Mouse (Mus musculus) cortical plate, adult 2 months (tissue): ENCODE results near the gene Csrnp1. TPM values are rescaled to one million over a fixed set of nuclear protein-coding genes. Genes with fewer than 3 reads are reported as not detected.

Experiments
- H3K27ac ChIP-seq: fragments of 200-500 bp; 2 replicates; pipeline ENCODE4 v1.5.1; 2012; ENCODE audit warnings: low read length, control low read depth, inconsistent platforms; ENCODE audit not compliant: insufficient read depth
- H3K4me1 ChIP-seq: fragments of 200-500 bp; 2 replicates; pipeline ENCODE4 v1.6.1; 2011; ENCODE audit warnings: low read length; ENCODE audit not compliant: control insufficient read depth, insufficient read depth
- H3K4me3 ChIP-seq: fragments of 200-500 bp; 2 replicates; pipeline ENCODE4 v1.5.1; 2011; ENCODE audit warnings: mild to moderate bottlenecking, low read length, control low read depth; ENCODE audit not compliant: insufficient read depth
- CTCF ChIP-seq: fragments of 200-500 bp; IDR thresholded peaks from 2 replicates; pipeline ENCODE4 v1.5.1; 2011; ENCODE audit warnings: mild to moderate bottlenecking, control low read depth, low read length; ENCODE audit not compliant: insufficient read depth; ENCODE audit errors: extremely low read depth
- POLR2A ChIP-seq: fragments of 200-500 bp; IDR thresholded peaks from 2 replicates; pipeline ENCODE4 v1.6.1; 2011; ENCODE audit warnings: mild to moderate bottlenecking, low read length, control low read depth; ENCODE audit not compliant: insufficient read depth; ENCODE audit errors: extremely low read depth
- polyA plus RNA-seq: library from polyadenylated mRNA; depleted of rRNA; stranded (reverse); fragments of >200 nt; gene quantifications from 2 replicates; pipeline ENCODE4 v1.2.3, GENCODE M21; 2012

The Csrnp1 gene
- polyA plus RNA-seq, 1 experiment: 21.3 TPM

- peaks cover 30% of the 10 kb centered on the region for H3K4me1 ChIP-seq
- no peak for TF ChIP-seq CTCF
- no peak for TF ChIP-seq POLR2A
- no peak overlapping the region for H3K27ac ChIP-seq
- no peak overlapping the region for H3K4me3 ChIP-seq
Observed at GRCm38 (mm10) chr9:119979749-119980148, 4.7 kb downstream of the Csrnp1 start.

DNA sequence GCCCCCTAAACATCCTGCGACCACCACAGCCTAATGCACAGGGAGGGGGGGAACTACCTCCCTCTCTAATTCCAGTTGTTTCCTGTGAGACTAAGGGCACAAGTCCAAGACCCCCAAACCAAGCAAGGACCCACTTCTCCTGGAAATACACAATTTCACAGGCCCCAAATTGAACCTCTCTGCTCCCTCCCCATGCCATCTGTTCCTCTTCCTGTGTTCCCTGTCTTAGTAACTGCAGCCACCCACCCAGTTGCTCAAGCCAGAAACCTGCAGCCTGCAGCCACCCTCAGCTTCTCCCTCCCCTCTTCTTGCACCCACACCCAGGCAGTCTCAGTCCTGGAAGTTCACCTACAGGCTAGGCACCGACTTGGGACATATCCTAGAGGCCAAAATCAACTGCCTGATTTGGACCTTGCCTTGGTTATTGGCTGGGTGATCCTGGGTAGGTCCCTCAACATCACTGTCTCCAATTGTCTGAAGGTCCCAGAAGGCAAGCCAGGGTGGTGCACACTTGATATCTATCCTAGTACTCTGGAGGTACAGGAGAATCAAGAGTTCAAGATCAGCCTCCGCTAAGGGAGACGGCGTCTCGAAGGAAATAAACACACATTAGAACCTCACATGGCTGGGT lies 5.5 kb downstream of the Csrnp1 start:
- Histone ChIP-seq H3K4me3 (no peak overlapping the region), H3K4me1 (peaks cover 30% of the 10 kb centered on the region), H3K27ac (peak overlapping the region; percentile 9; the same call in 1 of the 2 replicates)
- TF ChIP-seq POLR2A: no peak
- no peak for TF ChIP-seq CTCF

GRCm38 (mm10) chr9:119978151-119978810 lies 6.2 kb downstream of the Csrnp1 start:
- Histone ChIP-seq H3K4me3 (no peak overlapping the region), H3K4me1 (peaks cover 30% of the 10 kb centered on the region), H3K27ac (peak overlapping the region; percentile 24; the same call in 1 of the 2 replicates)
- TF ChIP-seq POLR2A (no peak), CTCF (no peak)

DNA sequence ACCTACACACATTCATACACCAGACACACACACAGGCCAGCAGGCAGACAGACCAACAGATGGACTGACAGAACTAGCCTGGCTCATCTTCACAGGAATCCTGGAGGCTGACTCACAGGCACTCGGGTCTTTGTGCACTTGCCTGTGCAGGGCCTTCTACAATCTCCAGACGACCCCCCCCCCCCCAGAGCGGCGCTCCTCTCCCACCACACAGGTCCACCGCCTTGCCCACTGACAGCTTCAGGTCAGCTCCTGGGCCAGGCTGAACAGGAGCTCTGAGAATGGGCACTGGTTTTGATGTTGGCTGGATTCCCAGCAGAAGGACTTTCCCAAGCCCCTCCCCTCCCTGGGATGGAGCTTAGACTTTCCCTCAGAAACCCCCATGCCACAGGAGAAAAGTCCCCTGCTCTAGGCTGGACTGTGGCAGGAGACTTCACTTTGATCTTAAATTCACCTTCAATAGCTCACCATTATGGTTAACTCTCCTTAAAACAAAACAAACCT lies 6.8 kb downstream of the Csrnp1 start:
- Histone ChIP-seq H3K4me3 (no peak overlapping the region), H3K4me1 (peaks cover 30% of the 10 kb centered on the region), H3K27ac (no peak overlapping the region)
- TF ChIP-seq POLR2A (no peak), CTCF (no peak)

GRCm38 (mm10) chr9:119976704-119977556 lies 7.5 kb downstream of the Csrnp1 start:
- Histone ChIP-seq H3K4me3 (no peak overlapping the region), H3K27ac (no peak overlapping the region), H3K4me1 (peaks cover 30% of the 10 kb centered on the region)
- TF ChIP-seq CTCF (no peak), POLR2A (no peak)

GRCm38 (mm10) chr9:119975286-119975685 lies 9.2 kb downstream of the Csrnp1 start:
- Histone ChIP-seq H3K4me1 (peaks cover 23% of the 10 kb centered on the region), H3K27ac (no peak overlapping the region), H3K4me3 (no peak overlapping the region)
- TF ChIP-seq CTCF: no peak
- no peak for TF ChIP-seq POLR2A

DNA sequence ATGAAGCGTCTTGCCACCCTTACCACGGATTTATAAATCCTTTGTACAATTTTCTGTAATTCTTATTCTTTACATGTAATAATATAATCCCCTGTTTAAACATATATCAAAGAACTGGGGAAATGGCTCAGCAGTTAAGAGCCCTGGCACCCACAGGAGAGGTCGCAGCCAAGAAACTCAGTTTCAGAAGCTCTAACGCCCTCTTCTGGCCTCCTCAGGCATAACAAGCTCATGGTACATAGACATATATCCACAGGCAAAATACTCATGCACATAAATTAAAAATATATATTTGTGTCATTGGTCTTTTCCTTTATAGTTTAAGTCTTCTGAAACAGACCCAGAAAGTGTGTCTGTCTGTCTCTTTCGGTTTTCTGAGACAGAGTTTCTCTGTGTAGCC lies 9.8 kb downstream of the Csrnp1 start:
- peaks cover 19% of the 10 kb centered on the region for H3K4me1 ChIP-seq
- TF ChIP-seq CTCF: no peak
- no peak for TF ChIP-seq POLR2A
- H3K27ac ChIP-seq: no peak overlapping the region
- no peak overlapping the region for H3K4me3 ChIP-seq

- peaks cover 15% of the 10 kb centered on the region for H3K4me1 ChIP-seq
- TF ChIP-seq CTCF: peak; percentile 36
- TF ChIP-seq POLR2A: no peak
Observed at GRCm38 (mm10) chr9:119973869-119974520, 10.5 kb downstream of the Csrnp1 start.

GRCm38 (mm10) chr9:119973281-119973680 lies 11.2 kb downstream of the Csrnp1 start:
- no peak overlapping the region for H3K4me3 ChIP-seq

More at GRCm38 (mm10) chr9:119973869-119974520, 10.5 kb downstream of the Csrnp1 start:
- H3K4me3 ChIP-seq: no peak overlapping the region
- no peak overlapping the region for H3K27ac ChIP-seq

GRCm38 (mm10) chr9:119972582-119972981 lies 11.9 kb downstream of the Csrnp1 start:
- Histone ChIP-seq H3K27ac (no peak overlapping the region), H3K4me3 (no peak overlapping the region), H3K4me1 (peaks cover 6% of the 10 kb centered on the region)
- no peak for TF ChIP-seq CTCF
- TF ChIP-seq POLR2A: no peak

More at GRCm38 (mm10) chr9:119973281-119973680, 11.2 kb downstream of the Csrnp1 start:
- no peak for TF ChIP-seq CTCF
- no peak for TF ChIP-seq POLR2A
- H3K27ac ChIP-seq: no peak overlapping the region
- H3K4me1 ChIP-seq: peaks cover 11% of the 10 kb centered on the region
